Comparison of ENCODE assay signal across 21 mouse cellular contexts in the genomic region with DNA sequence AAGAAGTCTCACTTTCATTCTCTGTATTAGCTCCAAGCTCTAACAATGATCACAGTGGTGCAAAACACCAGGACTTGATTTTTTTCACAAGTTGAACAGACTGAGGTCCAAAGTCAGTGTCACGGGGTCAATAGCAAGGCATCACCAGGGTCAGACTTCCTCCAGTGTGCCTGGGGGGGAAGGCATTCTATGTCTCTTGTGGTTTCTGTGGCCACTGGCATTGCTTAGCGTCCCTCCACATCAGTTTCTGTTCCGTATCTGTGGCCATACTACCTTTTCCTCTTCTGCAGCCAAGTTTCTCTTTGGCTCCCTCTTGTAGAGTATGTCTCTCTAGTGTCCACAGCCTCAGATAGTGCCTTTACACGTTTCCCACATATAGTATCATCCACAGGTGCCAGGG. TPM values are rescaled to one million over a fixed set of nuclear protein-coding genes. Genes with fewer than 3 reads are reported as not detected.
A peak's percentile ranks its signal among the peaks of the same experiment; 100 is the strongest.
DNase-seq lines count a peak whose midpoint lies in the region; ATAC-seq lines count a peak whose summit lies in the region.
"Had no signal": no experiment of that assay in that cellular context is flagged by ENCODE, and none has a peak within 500 bp of the region (broad histone marks: within the 10 kb centered on the region; RNA-seq: fewer than 3 reads in every experiment).

No protein-coding gene starts in this region.

- no peak for ATAC-seq in heart, embryonic 12.5 days (ENCODE audit: insufficient number of reproducible peaks, low FRiP score)
- ATAC-seq in hindbrain, embryonic 13.5 days (ENCODE audit: low FRiP score): no peak
- ATAC-seq: forebrain, postnatal 0 days had no signal

- DNase-seq in heart, adult 11 months: peak; percentile 94
- DNase-seq in spleen, adult 18-20 months: peak; percentile 18 to 24
- DNase-seq in spleen, adult 12 weeks (ENCODE audit: low spot score): no peak
- DNase-seq in monocyte, adult 2 months (ENCODE audit: low read depth in 1 of 2, low spot score in 2 of 2): peak; percentile 60 to 69
- no peak for DNase-seq in adrenal gland, postnatal 36 days
- no peak for DNase-seq in cerebellum, postnatal 4 days (ENCODE audit: low spot score in 2 of 2)
- DNase-seq: adrenal gland, postnatal 10 days; cerebellum, adult 18-20 months; forebrain, postnatal 0 days; kidney, adult 11 months; kidney, postnatal 25 days; layer of hippocampus, adult 9-11 months; lung, embryonic 14.5 days; right cerebral cortex, postnatal 14 days; thymus, adult 18-20 months had no signal

- no peaks in the 10 kb centered on the region for H3K9me3 ChIP-seq in heart, embryonic 12.5 days (replicated peaks)
- H3K9me3 ChIP-seq in hindbrain, embryonic 13.5 days: no peaks in the 10 kb centered on the region
- H3K9me3 ChIP-seq: hindbrain, embryonic 15.5 days; limb, embryonic 12.5 days; midbrain, embryonic 10.5 days had no signal

- H3K36me3 ChIP-seq in heart, embryonic 12.5 days: no peaks in the 10 kb centered on the region
- no peaks in the 10 kb centered on the region for H3K36me3 ChIP-seq in hindbrain, embryonic 13.5 days
- H3K36me3 ChIP-seq: hindbrain, embryonic 15.5 days; limb, embryonic 12.5 days; midbrain, embryonic 10.5 days had no signal

- H3K4me2 ChIP-seq in heart, embryonic 12.5 days: no peak overlapping the region
- no peak overlapping the region for H3K4me2 ChIP-seq in hindbrain, embryonic 13.5 days
- H3K4me2 ChIP-seq: hindbrain, embryonic 15.5 days; limb, embryonic 12.5 days; lung, embryonic 14.5 days had no signal

- WGBS in heart, embryonic 12.5 days: 66% methylated on average over 4 of the region's 4 CpGs
- 72% methylated on average over 4 of the region's 4 CpGs for WGBS in hindbrain, embryonic 13.5 days

- no peak overlapping the region for H3K4me3 ChIP-seq in heart, embryonic 12.5 days
- no peak overlapping the region for H3K4me3 ChIP-seq in hindbrain, embryonic 13.5 days
- H3K4me3 ChIP-seq: hindbrain, embryonic 15.5 days; limb, embryonic 12.5 days; midbrain, embryonic 10.5 days; myocyte had no signal

- no peak overlapping the region for H3K27ac ChIP-seq in heart, embryonic 12.5 days (ENCODE audit: poor library complexity, severe bottlenecking)
- H3K27ac ChIP-seq in hindbrain, embryonic 13.5 days: no peak overlapping the region
- H3K27ac ChIP-seq: hindbrain, embryonic 15.5 days; limb, embryonic 12.5 days; midbrain, embryonic 10.5 days had no signal

- H3K27me3 ChIP-seq in heart, embryonic 12.5 days (replicated peaks): no peaks in the 10 kb centered on the region
- no peaks in the 10 kb centered on the region for H3K27me3 ChIP-seq in hindbrain, embryonic 13.5 days
- H3K27me3 ChIP-seq: hindbrain, embryonic 15.5 days; limb, embryonic 12.5 days had no signal

- no peak overlapping the region for H3K9ac ChIP-seq in heart, embryonic 12.5 days
- H3K9ac ChIP-seq in hindbrain, embryonic 13.5 days: no peak overlapping the region
- H3K9ac ChIP-seq: forebrain, postnatal 0 days; hindbrain, embryonic 15.5 days; limb, embryonic 12.5 days; lung, embryonic 14.5 days had no signal

- H3K4me1 ChIP-seq in heart, embryonic 12.5 days (replicated peaks): no peaks in the 10 kb centered on the region
- H3K4me1 ChIP-seq in hindbrain, embryonic 13.5 days (replicated peaks): no peaks in the 10 kb centered on the region
- H3K4me1 ChIP-seq: hindbrain, embryonic 15.5 days; limb, embryonic 12.5 days; midbrain, embryonic 10.5 days had no signal

RNA-seq across cellular contexts. Expression of a gene that starts 25.2 kb away (rescaled TPM):
- polyA plus RNA-seq in heart, embryonic 12.5 days (2016; fragmentation: Nextera tagmentation; extraction: Ambion mirVana): 13.8 and 14.6 TPM in 2 replicates
- 79.3 and 83.6 TPM in 2 replicates for polyA plus RNA-seq in hindbrain, embryonic 13.5 days (2015; fragmentation: Nextera tagmentation; extraction: Ambion mirVana)
- total RNA-seq in adrenal gland, postnatal 36 days (2021): 10 to 100 TPM; 43.7 to 47.0 TPM

RNA-seq across cellular contexts. Expression of a gene that starts 52.2 kb away (rescaled TPM):
- 7.2 and 8.1 TPM in 2 replicates for polyA plus RNA-seq in heart, embryonic 12.5 days (2016; fragmentation: Nextera tagmentation; extraction: Ambion mirVana)
- polyA plus RNA-seq in hindbrain, embryonic 13.5 days (2015; fragmentation: Nextera tagmentation; extraction: Ambion mirVana): 4.6 TPM in 2 replicates
- total RNA-seq in adrenal gland, postnatal 36 days (2021): 10 to 100 TPM; 10.2 to 12.8 TPM

Comparison
In these comparisons a context has a peak if more than half of its experiments do, and no peak if none do; other contexts are left out.
1. DNase-seq: peak in heart, adult 11 months (single experiment), spleen, adult 18-20 months (2 of 2) and monocyte, adult 2 months (2 of 2); none in spleen, adult 12 weeks (single experiment), adrenal gland, postnatal 36 days (0 of 2) and cerebellum, postnatal 4 days (0 of 2).